Mouse (Mus musculus): Measurements from ENCODE around the gene Usp51. TPM values are rescaled to one million over a fixed set of nuclear protein-coding genes. Genes with fewer than 3 reads are reported as not detected.
A peak's percentile ranks its signal among the peaks of the same experiment; 100 is the strongest.
"Not testable (repeated sequence)": the region's sequence is repeated elsewhere in the genome, so short reads cannot be mapped to it uniquely, and the experiment has no call there.

Gene Usp51
- not detected in 2 replicates for polyA plus RNA-seq (2011; ENCODE audit: insufficient read depth, insufficient read length, low replicate concordance, missing spikeins)

DNA sequence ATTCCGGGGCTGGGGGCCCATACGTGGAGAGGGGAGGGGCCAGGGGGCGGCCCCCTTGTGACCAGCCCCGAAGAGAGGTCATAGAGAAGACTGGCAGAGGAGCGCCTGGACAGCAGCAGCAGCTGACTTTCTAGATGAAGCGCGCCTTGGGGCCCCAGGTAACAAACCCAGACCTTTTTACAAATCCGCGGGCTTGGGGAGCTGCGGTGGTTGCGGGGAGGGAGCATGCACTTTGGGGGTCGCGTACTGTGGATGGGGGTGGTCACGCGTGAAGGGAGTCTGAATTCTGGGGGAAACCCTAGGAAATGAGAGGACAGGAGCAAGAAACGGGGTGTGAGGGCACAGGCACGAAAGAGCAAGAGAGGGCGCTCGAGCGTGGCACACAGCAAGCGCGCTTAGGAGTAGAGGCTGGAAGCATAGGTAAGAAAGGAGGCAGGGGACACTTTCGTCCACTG lies at the start of gene Usp51:
TSS of gene Usp51 (plus strand) at position 83 of the 455 bp plus-strand sequence.
- peak within 1 kb of the TSS; percentile 15; the same call in 1 of the 2 replicates for H3K27ac ChIP-seq (ENCODE audit: control insufficient read depth, insufficient read depth, low read depth, low read length, poor library complexity)
- H3K4me1 ChIP-seq (ENCODE audit: control insufficient read depth, insufficient read depth, low read length) = no peaks in the 10 kb centered on the region
- 21% methylated on average over 23 of the region's 23 CpGs for WGBS
- peak within 1 kb of the TSS; percentile 78 for H3K4me3 ChIP-seq (replicated peaks; ENCODE audit: control insufficient read depth, low read depth, low read length)
- TF ChIP-seq CTCF (IDR thresholded peaks at IDR 0.05; ENCODE audit: control insufficient read depth, insufficient read depth, low read length) (no peak), POLR2A (IDR thresholded peaks at IDR 0.05; ENCODE audit: borderline replicate concordance, control insufficient read depth, low read depth, low read length) (no peak)

DNA sequence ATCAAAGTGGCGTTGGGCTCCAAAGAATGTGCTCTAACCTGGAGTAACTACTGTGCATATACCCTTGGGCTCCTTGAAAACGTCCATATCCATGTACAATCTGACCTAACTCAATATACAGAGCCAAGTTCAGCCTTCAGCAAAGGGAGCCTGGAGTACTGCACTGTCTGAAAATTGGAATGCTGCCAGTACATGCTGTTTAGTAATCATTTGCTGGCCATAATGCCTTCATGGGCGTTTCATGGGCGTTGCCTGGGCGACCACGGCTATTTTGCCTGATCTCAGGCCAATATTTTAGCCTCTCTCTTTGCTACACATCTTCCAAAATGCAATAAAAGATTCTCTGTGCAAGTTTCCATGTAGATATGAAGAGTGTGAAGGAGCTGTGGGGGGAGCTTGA lies 36.7 kb upstream of the Usp51 start:
- TF ChIP-seq CTCF (IDR thresholded peaks at IDR 0.05; ENCODE audit: control insufficient read depth, insufficient read depth, low read length) = no peak
- TF ChIP-seq POLR2A (IDR thresholded peaks at IDR 0.05; ENCODE audit: borderline replicate concordance, control insufficient read depth, low read depth, low read length) = no peak
- WGBS = 81% methylated on average over 6 of the region's 6 CpGs
- Histone ChIP-seq H3K4me1 (ENCODE audit: control insufficient read depth, insufficient read depth, low read length) (no peaks in the 10 kb centered on the region), H3K27ac (ENCODE audit: control insufficient read depth, insufficient read depth, low read depth, low read length, poor library complexity) (no peak overlapping the region), H3K4me3 (replicated peaks; ENCODE audit: control insufficient read depth, low read depth, low read length) (no peak overlapping the region)

DNA sequence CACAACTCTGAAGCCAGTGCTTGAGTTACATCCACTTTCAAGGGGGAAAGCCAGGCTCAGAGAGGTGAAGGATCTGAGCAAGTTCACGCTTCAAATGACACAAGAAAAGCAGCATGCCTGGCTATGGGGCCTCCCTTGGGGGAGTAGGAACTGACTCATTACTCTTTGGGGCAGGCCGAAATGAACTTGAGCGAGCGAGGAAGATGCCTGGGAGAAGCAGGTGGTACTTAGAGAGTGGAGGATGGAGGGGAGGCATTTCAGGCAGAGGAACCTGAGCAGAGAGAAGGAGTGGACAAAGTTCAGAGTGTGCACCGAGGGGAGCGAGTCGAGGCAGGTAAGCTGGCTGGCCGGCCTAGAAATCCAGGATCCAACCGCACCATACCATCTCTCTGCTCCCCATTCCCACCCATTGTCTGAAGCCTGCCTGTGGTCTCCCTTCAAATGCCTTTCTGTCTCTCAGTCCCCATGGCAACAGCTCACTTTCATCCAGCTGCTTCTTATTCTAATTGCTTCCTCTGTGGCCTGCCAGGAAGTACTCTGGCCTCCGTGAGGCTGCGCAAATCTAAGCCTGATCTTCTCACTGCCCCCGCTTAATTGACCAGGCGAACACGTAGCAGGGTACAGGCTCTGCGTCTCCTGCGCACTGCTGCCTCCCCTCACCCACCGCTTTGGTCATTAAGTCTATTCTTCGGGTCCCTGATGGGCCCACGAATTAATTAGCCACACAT lies 32.6 kb upstream of the Usp51 start:
- WGBS = 11% methylated on average over 6 of the region's 19 CpGs
- H3K27ac ChIP-seq (ENCODE audit: control insufficient read depth, insufficient read depth, low read depth, low read length, poor library complexity); H3K4me3 ChIP-seq (replicated peaks; ENCODE audit: control insufficient read depth, low read depth, low read length); H3K4me1 ChIP-seq (ENCODE audit: control insufficient read depth, insufficient read depth, low read length): not testable (repeated sequence)

- H3K27ac ChIP-seq (ENCODE audit: control insufficient read depth, insufficient read depth, low read depth, low read length, poor library complexity) = no peak overlapping the region
- no peaks in the 10 kb centered on the region for H3K4me1 ChIP-seq (ENCODE audit: control insufficient read depth, insufficient read depth, low read length)
- no peak for TF ChIP-seq POLR2A (IDR thresholded peaks at IDR 0.05; ENCODE audit: borderline replicate concordance, control insufficient read depth, low read depth, low read length)
- no peak for TF ChIP-seq CTCF (IDR thresholded peaks at IDR 0.05; ENCODE audit: control insufficient read depth, insufficient read depth, low read length)
- 14% methylated on average over 10 of the region's 10 CpGs for WGBS
- H3K4me3 ChIP-seq (replicated peaks; ENCODE audit: control insufficient read depth, low read depth, low read length) = no peak overlapping the region
These were observed 32.0 kb upstream of the Usp51 start for GRCm38 (mm10) chrX:152974204-152974661.

DNA sequence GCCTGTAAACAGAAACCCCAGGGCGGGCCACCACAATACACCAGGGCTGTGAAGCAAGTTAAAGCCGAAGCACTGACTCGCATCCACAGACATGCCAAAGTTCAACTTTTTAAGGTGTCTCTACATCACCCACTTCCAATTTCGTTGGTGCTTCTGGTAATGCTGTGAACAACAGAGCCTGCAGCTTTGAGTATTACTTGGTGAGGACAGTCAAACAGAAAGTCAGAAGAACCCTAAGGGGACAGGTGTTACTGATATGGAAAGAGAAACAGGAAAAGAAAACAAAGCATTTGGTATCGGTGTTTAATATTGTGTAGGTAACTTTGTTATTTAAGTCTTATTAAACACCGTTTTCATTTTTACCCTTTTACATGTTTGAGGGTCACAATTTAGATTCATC lies 29.7 kb upstream of the Usp51 start:
- H3K27ac ChIP-seq (ENCODE audit: control insufficient read depth, insufficient read depth, low read depth, low read length, poor library complexity) = no peak overlapping the region
- WGBS = 81% methylated on average over 6 of the region's 6 CpGs
- no peaks in the 10 kb centered on the region for H3K4me1 ChIP-seq (ENCODE audit: control insufficient read depth, insufficient read depth, low read length)
- H3K4me3 ChIP-seq (replicated peaks; ENCODE audit: control insufficient read depth, low read depth, low read length) = no peak overlapping the region
- TF ChIP-seq CTCF (IDR thresholded peaks at IDR 0.05; ENCODE audit: control insufficient read depth, insufficient read depth, low read length) = no peak

- TF ChIP-seq CTCF (IDR thresholded peaks at IDR 0.05; ENCODE audit: control insufficient read depth, insufficient read depth, low read length) (no peak), POLR2A (IDR thresholded peaks at IDR 0.05; ENCODE audit: borderline replicate concordance, control insufficient read depth, low read depth, low read length) (no peak)
- 52% methylated on average over 2 of the region's 2 CpGs for WGBS
- Histone ChIP-seq H3K27ac (ENCODE audit: control insufficient read depth, insufficient read depth, low read depth, low read length, poor library complexity) (no peak overlapping the region), H3K4me1 (ENCODE audit: control insufficient read depth, insufficient read depth, low read length) (no peaks in the 10 kb centered on the region), H3K4me3 (replicated peaks; ENCODE audit: control insufficient read depth, low read depth, low read length) (no peak overlapping the region)
These were observed 21.3 kb upstream of the Usp51 start for GRCm38 (mm10) chrX:152985009-152985408.

- not testable (repeated sequence) for H3K4me3 ChIP-seq (replicated peaks; ENCODE audit: control insufficient read depth, low read depth, low read length); H3K4me1 ChIP-seq (ENCODE audit: control insufficient read depth, insufficient read depth, low read length); H3K27ac ChIP-seq (ENCODE audit: control insufficient read depth, insufficient read depth, low read depth, low read length, poor library complexity)
These were observed 16.4 kb upstream of the Usp51 start for GRCm38 (mm10) chrX:152989852-152990251.

DNA sequence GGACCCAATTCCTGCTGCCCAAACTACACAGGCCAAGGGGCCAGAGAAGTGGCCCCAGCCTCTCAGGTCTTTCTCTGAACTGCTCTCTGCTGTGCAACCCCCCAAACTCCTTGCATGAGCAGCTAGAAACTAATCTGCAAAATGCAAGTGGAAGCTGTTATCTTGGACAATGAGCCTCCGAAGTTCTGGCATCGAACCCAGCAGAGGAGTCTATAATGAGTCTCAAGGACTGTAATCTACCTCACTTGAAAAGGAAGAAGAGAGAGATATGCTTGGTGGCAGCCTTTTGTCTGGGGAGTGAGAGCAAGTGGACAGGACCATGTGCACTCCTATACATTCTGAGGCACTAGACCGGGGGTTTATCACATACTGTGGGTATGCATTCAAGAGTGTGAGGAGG lies 10.2 kb upstream of the Usp51 start:
- not testable (repeated sequence) for H3K27ac ChIP-seq (ENCODE audit: control insufficient read depth, insufficient read depth, low read depth, low read length, poor library complexity); H3K4me3 ChIP-seq (replicated peaks; ENCODE audit: control insufficient read depth, low read depth, low read length); H3K4me1 ChIP-seq (ENCODE audit: control insufficient read depth, insufficient read depth, low read length)
- WGBS = no CpG with 5 or more reads among the region's 3 CpGs

DNA sequence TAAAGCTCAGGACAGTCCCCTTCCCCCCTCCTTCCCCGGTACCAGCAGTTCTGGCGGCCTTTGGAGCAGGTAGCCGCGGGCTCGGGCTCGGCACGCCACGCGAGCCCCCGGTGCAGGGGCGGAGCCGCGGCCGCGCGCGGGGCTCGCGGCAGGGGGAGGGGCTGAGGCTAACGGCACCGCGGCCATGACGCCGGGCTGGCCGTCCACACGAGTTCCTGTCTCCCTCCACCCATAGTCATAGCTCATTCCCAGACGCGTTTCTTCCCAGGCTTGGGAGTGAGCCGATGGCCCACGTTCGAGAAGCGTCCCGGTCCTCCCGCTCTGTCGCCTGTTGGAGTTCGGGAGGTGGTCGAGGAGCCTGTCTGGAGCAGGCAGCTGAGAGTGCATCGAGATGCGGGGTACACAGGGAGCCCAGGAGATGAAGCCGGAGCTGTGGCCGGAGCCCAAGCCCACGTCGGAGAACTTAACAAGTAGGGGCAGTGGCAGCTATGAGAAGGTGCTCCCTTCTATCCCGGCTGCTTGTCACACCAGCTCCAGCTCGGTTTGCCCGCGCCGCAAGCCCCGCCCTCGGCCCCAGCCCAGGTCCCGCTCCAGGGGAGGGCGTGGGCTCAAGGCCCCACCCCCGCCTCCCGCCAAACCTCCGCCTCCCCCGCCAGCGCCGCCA lies 884 bp downstream of the Usp51 start:
- TF ChIP-seq POLR2A (IDR thresholded peaks at IDR 0.05; ENCODE audit: borderline replicate concordance, control insufficient read depth, low read depth, low read length) (no peak), CTCF (IDR thresholded peaks at IDR 0.05; ENCODE audit: control insufficient read depth, insufficient read depth, low read length) (no peak)
- WGBS = 19% methylated on average over 57 of the region's 58 CpGs
- Histone ChIP-seq H3K4me1 (ENCODE audit: control insufficient read depth, insufficient read depth, low read length) (no peaks in the 10 kb centered on the region), H3K27ac (ENCODE audit: control insufficient read depth, insufficient read depth, low read depth, low read length, poor library complexity) (peak overlapping the region; percentile 15; the same call in 1 of the 2 replicates), H3K4me3 (replicated peaks; ENCODE audit: control insufficient read depth, low read depth, low read length) (peak overlapping the region; percentile 78)
